Mouse (Mus musculus) adrenal gland, postnatal 10 days (tissue): Measurements from ENCODE around the gene Il12a. TPM values are rescaled to one million over a fixed set of nuclear protein-coding genes. Genes with fewer than 3 reads are reported as not detected.
A peak's percentile ranks its signal among the peaks of the same experiment; 100 is the strongest.

ENCODE experiments used
- DNase-seq: peaks from one replicate; pipeline ENCODE4 v3.0.0; 2021; ENCODE audit warnings: mixed read lengths
- long read RNA-seq, 2 experiments: library from polyadenylated mRNA; stranded (forward); transcript quantifications; one replicate each; pipeline ENCODE4 v2.0.0; 2021
- total RNA-seq, 2 experiments: library from RNA; stranded (reverse); gene quantifications; 2 replicates each; pipeline ENCODE4 v1.2.3; 2021

The Il12a gene
- under 1 TPM; 0.70 to 0.90 TPM for total RNA-seq
- long read RNA-seq, experiment 1, partial matches to known transcripts: 0 of 4 reads
- long read RNA-seq, experiment 1, other reads (novel, unspliced or antisense): 4 of 4 reads
- long read RNA-seq, experiment 2, partial matches to known transcripts: 0 of 1 reads
- long read RNA-seq, experiment 2, other reads (novel, unspliced or antisense): 1 of 1 reads

DNA sequence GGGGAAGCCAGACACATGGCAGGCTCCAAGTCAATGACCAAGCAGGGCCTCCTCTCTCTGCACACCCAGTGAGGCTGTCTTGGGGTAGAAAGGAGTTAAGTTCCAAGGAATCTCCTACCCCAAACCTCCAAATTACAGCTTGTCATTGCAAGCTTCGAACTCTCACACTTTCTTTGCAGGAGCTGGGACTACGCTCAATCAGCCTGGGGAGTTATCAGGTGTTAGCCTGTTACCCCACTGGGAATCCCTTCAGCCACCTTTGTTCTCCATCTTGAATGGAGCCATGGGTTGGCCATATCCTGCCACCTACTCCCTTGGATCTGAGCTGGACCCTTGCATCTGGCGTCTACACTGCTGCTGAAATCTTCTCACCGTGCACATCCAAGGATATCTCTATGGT is at the start of gene Il12a:
Gene Il12a, plus strand, starts transcription at position 301 of the 400 bp plus-strand sequence.
- DNase-seq: no peak

DNA sequence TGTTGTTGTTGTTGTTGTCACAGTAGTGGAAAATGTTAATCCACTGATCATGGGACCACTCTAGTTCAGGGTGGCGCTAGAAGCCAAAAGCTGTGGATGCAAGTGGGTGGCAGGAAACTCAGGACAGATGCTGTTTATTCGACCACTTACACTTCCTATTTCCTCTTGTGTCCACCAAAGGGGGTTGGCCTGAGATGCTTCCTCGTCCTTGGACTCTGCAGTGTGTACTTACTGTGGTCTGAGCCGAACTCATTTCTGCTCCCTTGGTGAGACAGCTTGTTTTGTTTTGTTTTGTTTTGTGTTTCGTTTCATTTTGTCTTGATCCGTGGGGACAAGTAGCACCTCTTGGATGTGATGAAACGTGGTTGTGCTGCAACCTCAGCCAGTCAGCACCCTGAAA is 47.5 kb upstream of the Il12a start:
- no peak for DNase-seq

DNA sequence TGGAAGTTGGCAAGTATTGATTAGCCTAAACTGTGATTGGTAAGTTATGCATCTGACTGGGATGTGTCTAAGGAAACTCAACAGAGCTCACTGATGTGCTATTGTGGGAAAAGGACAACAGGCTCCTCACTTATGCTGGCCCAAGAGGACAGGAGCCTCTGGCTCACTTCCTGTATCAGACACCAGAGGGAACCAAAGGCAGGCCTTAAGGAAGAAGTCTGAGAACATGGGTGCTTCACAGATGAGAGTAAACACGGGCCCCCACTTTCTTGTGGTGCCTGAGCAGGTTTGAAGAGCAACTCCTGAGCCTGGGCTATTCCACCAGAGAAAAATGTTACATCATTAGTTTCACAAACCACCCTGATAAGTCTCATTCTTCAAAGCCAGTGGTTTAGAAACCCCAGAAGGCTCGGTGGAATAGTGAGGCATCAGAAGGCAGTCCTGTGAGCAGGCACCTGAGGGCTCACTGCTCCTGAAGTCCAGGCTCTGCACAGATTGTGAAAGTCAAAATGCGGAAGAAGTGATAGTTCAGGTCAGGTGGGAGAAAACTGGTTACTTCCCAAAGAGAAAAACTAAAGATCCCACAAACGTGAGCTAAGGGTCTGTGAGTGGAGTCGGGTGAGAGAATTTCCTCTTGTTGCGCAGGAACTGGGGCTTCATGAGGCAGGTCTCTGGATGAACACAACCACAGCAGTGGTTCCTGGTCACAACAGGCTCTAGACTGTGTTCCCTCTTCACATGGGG is 43.9 kb upstream of the Il12a start:
- DNase-seq: peak; percentile 24

DNA sequence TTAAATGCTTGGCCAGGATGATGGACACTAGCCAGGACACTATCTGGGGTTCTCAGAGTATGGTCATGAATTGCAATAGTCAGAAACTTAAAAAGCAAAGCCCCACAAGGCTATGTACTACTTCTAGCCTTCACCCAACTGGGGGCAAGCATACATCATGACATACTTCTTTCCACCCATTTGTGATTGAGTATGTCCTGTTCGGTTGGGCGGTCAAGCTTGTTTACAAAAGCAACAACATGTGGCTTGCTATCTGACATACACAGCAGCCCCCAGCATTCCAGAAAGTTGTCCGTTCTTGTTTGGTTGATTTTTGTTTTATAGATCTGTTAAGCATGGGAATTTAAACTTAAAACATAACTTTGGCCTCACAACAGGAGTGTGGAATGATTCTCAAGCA is 43.2 kb upstream of the Il12a start:
- DNase-seq: no peak

DNA sequence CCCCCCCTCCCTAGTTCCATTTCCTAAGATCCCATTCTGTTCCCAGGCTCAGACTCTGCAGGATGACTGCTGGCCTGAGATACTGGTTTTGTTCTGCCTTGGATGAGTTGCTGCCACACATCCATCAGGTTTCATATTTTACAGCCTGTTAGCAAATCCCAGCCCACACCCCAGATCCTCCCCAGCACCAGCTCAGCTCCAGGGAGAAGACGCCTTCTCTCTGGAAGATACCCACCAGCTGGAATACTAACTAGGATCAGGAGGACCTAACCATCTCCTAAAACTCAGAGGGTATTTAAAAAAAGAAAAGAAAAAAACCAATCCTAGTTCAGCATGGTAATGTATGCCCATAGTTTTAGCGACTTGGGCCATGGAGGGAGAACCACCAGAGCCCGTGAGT is 40.2 kb upstream of the Il12a start:
- DNase-seq: no peak

DNA sequence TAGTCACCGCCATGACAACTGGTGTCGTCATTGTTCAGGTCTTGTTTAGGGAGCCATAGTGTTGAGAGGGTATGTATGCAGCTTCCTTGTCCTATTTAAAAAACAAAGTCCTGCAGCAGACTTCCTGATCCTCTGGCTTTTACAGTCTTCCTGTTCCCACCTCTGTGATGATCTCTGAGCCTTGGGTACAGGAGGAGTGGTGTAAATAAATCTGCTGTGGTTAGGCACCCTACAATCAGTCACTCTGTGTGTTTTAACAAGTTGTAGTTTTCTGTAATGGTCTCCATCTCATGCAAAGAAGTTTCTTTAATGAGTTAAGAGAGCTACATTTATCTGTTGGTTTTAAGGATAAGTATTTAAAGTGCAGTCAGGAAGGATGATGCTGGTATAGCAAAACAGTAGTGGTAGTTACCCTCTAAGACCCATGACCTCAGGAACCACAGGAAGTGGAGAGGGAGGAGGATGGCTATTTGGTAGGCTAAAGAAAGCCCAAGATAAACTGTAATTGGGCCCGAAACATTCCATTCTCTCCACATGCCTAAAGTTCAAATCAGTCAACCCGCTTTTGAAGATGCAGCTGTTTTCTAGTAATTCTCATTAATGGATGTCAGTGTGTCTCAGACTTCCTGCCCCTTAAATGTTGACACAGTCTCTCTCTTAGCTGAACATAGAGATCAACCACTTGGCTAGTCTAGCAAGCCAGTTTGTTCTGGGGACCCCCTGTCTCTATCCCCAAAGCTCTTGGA is 33.7 kb upstream of the Il12a start:
- no peak for DNase-seq

DNA sequence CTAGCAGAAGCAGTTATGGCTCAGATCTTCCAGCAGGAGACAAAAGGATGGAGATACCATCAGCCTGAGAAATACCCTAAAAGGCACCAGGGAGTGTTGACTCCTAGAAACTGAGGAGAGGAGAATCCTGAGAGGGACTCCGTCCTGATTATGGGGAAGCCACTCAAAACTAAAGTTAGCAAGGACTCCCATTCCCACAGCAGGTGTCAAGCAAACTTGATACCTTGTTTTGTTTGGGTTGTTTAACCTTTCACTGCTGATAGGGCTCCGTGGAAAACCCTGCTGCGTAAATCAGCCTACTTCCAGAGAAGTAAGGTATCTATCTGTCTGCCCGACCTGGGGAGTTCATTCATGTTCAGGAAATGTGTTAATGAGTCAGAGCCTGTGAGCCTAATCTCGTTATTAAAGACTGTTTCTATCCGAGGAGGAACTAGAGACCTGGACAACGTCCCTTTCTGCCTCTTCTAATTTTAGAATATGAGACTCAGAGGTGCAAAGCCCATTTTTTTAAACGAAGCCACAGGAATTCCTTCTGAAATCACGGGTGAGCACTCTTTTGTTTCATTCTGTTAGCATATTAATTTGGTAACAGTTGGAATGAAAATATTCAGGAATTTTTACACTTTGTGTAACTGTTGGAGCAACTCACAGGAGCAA is 32.7 kb upstream of the Il12a start:
- DNase-seq: no peak

DNA sequence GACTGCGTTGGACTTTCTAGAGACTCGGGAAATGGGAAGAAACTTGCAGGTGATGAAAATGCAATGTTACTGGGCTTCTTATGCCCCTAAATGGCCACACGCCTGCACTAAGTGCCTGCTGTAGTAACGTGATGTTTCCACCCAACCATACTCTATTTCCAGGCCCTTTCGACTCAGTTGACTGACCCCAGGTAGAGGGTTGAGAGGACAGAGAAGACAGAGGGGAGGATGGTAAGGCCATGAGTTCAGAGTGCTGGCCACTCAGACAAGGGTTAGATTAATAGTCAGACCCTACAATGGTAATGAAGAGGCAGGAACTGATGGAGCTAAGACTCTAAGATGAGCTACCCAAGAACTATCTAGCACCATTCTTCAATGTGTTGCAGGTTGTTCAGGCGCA is 30.4 kb upstream of the Il12a start:
- DNase-seq: no peak

DNA sequence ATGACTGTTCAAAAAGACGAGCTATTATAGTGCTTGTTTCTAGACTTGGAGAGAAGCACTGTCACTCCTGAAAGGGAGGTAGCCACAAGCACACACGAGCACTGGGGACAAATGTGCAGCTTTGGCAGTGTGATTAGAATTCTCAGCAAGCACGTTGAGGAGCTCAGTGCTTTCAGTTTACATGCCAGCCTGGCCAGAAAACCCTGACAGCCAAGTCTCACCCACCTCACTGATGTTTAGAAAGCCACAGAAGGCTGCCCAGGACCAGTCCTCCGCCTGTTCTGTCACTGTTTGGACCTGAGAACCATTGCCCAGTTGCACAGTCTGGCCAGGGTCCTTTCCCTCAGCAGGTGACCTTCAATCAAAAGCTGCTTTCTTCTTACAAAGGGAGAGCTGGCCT is 29.9 kb upstream of the Il12a start:
- no peak for DNase-seq

DNA sequence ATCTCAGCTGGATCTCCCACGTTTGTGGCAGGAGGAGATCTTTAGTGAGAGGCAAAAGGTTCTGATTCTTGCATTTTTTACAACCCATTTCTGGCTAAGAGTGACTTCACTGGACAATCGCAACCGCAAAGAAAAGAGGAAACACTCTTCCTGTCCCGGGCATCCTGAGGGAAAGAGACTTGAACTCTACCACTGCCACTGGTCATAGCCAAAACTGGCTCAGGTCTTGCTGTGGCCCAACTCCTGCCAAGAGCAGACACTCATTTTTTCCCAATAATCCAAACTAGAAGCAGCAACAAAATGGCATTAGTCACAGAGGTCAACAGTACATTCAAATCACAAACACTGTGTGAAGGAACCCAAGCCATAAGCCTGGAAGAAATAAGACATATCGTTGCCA is 28.1 kb upstream of the Il12a start:
- DNase-seq: no peak

DNA sequence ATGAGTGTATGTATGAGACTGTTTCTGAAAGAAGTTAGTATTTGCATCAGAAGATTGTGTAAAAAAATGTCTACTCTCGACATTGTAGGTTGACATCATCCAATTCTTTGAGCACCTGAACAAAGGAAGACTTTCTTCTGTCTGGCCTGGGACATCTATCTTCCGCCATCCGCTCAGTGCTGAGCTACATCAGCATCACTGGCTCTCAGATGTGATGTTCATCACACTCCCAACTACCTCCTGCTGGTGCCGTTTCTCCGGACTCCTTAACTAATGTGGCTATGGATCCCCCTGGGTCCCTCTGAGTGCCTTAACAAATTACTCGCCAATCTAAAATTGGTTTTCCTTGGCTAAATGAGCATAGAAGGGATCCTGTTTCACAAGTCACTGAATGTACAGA is 26.1 kb upstream of the Il12a start:
- no peak for DNase-seq

DNA sequence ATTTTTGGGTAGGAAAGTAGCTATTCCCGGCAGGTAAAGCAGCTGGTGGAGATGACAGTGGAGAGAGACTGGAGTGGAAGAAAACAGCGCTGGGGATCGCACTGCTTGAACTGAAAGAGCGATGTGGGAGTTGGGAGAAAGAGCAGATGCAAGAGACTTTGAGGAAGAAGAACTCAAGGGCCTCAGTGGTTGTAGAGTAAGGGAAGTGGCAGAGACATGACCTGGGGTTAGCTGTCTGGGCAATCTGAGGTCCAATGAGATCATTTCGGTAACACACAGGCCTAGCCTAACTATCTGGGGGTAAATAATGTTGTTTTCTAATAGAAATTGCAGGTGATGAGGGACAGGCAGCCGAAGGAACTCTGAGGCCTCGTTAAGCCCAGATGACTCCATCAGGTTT is 24.1 kb upstream of the Il12a start:
- no peak for DNase-seq

DNA sequence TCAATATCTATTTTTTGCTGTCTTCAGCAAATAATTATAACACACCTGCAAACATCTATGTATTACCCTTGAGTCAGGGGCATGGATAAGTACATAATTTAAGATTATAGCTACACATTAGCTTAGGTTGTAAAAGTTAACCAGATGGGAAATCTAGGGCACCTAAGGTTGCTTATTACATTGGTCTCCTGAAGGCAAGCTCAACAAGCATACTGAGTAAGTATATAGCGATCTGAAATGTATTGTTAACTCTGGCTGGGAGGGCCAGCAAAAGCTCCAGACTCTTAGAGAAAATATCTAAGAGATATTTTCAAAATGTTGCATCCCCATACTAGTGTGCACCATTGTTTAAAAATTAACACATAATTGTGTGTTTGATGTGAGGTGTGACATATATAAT is 22.6 kb upstream of the Il12a start:
- no peak for DNase-seq

DNA sequence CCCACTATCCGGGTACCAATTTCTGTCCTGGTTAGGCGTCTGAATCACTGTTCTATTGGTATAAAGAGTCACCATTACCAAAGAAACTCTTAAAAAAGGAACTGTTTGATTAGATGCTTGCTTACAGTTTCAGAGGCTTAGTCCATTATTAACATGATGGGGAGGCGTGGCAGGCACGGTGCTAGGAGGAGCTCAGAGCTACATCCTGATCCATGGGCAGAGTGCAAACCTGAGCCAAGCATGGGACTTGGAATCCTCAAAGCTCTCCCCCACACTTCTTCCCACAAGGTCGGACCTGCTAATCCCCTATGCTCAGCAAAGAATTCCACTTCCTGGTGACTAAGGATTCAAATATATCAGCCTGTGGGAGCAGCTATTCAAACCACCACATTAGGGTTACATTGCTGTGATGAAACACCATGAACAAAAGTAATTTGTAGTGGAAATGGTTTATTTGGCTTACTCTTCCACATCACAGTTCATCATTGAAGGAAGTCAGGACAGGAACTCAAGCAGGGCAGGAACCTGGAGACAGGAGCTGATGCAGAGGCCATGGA is 20.9 kb upstream of the Il12a start:
- DNase-seq: no peak

DNA sequence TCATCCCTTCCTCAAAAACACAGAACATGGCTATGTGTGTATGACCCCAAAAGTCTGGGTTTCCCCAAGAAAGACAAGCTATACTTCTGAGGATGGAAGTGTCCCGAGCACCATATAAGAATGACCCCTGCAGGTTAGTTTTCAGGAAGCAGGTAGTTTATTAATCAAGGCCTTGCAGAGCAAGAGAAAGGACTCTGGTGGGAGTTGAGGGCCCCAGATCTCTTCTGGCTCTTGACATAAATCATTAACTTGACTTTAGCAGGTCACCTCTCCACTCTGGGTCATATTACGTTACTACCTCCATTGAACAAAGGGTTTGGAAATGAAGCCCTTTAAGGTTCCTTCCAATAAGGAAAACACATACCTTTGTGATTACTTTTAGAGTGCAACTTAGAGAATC is 15.7 kb upstream of the Il12a start:
- no peak for DNase-seq

DNA sequence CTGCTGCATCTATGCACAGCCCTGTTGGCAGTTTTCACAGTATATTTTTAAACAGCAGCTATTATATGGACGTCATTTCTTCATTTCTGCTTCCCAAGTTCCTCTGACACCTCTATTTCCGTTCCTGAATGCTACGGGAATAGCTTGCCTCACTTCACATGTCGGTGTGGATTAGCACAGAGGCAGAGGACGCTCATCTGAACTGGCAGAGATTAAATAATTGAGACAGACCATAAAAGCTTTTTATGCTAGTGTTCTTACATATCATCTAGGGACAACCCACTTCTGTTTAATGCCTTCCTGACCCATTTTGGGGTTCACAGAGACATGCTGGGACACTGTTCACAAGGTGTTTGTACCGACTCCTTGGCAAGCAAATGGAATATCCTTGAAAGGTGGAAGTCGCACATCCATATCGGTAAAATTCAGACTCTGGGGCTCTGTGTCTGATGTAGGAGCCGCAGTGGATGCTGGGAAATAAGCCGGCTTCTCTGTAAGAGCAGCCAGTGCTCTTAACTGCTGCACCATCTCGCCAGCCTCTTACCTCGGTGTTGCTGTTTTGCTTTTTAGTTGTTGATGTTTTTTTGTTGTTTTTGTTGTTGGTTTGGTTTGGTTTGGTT is 15.1 kb upstream of the Il12a start:
- DNase-seq: no peak

DNA sequence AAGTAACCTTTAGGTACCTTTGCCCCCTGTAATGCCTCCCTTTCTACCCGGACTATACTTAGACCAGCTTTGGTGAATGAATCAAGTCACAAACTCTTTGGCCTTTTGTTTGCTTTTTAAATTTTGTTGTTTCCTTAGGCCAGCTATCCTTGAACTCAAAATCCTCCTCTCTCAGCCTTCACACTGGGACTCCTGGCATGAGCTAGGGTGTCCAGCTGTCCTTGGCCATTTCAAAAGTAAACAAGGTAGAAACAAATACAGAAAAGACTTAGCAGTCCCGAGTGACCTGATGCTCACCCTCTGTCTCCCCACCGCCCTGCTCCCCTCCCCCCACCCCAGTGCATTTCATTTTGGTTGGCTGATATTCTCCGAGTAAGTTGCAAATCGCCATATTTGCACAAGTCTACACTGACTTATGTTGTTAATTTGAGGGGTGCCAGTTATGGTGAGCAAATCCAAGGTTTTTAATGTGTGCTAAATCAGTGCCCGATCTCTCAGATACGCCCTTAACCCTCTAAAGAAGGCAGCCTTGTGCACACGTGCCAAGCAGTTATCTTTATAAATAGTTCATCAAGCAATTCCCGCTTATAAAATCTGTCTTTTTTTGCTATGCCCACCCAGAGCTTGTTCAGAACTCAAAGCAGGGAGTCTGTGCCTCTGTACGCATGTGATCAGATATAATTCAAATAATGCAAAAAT is 14.3 kb upstream of the Il12a start:
- no peak for DNase-seq

DNA sequence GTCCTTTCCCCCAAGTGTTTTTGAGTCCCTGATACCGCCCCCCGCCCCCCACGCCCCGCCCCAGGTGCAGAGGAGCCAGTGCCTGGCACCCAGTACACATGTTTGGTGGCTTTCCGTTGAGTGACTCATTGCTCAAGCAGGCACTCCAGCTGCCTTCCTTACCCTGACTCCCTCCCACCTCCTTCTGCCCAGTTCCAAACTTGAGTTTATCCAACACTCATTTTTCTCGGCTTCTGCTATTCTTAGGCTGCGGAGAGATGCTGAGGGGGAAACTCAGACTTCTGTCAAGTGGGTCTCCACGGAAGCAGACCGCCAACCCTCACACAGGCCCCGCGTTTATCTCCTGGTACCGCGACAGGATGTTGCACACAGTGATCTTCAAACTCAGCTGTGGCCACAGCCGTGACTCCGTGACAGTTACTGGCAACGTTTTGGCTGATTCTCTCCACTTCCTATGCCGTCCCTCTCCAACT is 13.6 kb upstream of the Il12a start:
- peak; percentile 25 for DNase-seq

DNA sequence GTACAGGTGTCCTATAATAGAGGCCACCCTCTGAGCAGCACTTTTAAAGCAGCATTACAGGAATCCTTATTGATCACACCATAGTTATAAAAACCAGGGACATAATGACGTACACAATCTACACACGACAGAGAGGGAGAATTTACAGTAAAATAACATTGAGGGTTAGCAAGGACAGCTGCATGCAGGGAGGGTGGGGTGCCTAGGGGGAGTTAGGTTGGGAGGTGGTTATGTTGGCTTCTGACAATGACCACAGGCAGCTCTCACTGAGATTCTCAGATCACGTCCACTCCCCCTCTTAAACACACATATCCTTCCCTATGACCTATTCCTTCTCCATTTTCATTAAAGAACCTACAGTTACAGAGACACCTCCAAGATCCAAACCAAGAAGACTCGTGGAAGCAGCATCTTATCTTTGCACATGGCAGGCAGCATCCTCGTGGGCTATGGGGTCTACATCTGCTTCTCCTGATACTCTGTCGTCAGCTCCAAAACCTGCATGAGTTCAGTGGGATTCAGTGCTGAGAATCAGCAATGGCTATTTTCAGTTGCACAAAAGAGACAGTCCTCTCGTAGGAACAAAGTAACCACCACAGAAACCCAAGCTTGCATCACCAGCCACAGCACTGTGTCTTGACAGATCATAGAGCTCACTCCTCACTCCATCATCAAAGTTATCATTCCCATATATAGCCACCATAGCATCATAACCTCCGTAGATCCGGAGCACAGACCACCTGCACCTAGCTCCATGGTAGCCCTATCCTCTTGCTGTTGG is 11.4 kb upstream of the Il12a start:
- DNase-seq: no peak

DNA sequence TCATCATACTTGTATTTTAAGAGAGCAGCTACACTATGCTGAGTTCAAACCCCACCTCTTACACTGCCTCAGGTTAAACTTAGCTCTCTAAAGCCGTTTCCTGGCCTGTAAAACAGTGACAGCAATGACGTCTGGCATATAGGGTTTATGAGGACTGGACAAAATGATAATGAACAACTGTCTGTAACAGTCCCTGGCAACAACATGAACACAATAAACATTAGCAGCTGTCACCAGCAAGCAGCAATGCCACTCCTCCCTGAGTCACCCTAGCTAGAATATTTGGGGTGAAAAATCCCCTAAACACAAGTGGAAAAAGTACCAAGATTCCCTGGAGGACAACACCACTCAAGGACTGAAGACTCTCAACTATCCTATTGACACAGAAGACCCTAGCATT is 6.9 kb upstream of the Il12a start:
- DNase-seq: no peak

DNA sequence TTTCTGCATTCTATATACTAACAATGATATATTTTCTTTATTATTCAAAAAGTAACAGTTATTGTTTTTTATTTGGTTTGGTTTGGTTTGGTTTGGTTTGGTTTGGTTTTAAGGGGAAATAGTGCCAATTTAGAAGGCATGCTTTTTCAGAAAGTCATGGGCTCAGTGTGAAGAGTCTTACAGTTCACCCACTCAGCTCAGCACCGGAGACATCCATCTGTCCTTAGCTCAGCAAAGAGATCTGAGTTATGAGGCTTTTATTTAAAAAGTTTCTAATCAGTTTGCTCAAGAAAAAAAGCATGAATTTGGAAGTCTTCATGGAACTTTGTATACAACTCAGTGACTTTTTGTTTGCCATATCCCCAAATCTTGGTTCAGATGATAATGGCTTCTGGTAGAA is 6.2 kb upstream of the Il12a start:
- DNase-seq: no peak
